Mouse (Mus musculus) ES-E14 (cell line): ENCODE measurements around the gene Soat2.

Experiments used
- CHD2 ChIP-seq: IDR thresholded peaks from 2 replicates; pipeline ENCODE4 v1.6.1; 2014; ENCODE audit warnings: mild to moderate bottlenecking, low read depth, low read length, inconsistent platforms
- HCFC1 ChIP-seq: IDR thresholded peaks from 2 replicates; pipeline ENCODE4 v1.6.1; 2012; ENCODE audit warnings: low read length, inconsistent platforms, borderline replicate concordance; ENCODE audit not compliant: insufficient read depth
- MAFK ChIP-seq: IDR thresholded peaks from 2 replicates; pipeline ENCODE4 v1.6.1; 2014; ENCODE audit warnings: mild to moderate bottlenecking, low read depth, low read length, inconsistent platforms; ENCODE audit not compliant: insufficient read depth
- ZC3H11A ChIP-seq: IDR thresholded peaks from 2 replicates; pipeline ENCODE4 v1.6.1; 2012; ENCODE audit warnings: low read depth, mild to moderate bottlenecking, inconsistent platforms, low read length, borderline replicate concordance
- ZNF384 ChIP-seq: IDR thresholded peaks from 2 replicates; pipeline ENCODE4 v1.6.1; 2012; ENCODE audit warnings: low read depth, low read length, inconsistent platforms

GRCm38 (mm10) chr15:102194439-102194838, 44.1 kb downstream of the Soat2 start:
- TF ChIP-seq ZC3H11A: no peak
- no peak for TF ChIP-seq CHD2
- peak; percentile 43; the same call in 1 of the 2 replicates for TF ChIP-seq MAFK
- no peak for TF ChIP-seq ZNF384
- no peak for TF ChIP-seq HCFC1
